Mouse (Mus musculus): ENCODE measurements around the gene Dock2.

DNA sequence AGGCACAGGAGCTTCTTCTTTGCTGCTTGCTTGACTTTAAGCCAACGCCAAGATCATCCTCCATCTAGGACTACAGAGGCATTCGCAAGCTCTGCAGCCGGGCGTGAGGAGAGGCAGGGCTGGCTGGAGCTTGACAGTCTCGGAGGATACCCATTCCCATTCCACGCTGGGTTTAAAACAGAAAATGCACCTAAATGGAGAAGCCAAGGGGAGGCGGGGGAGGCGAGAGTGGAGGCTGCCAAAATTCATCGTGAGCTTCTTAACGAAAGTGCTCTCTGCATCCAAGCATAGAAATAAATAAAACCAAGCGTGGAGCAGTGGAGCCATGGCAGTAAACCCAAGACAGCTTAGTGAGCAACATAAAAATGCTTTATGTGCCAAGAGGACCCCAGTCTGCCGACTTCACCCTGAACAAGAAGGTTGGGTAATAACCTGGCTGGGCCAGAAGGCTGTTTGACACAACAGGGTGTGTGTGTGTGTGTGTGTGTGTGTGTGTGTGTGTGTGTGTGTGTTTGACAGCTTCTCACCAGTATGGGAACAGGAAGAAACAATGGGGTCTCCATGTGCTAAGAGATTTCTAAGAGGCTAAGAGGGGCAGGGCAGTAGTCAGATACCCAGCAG is 524.7 kb downstream of the Dock2 start:
- TF ChIP-seq CTCF (IDR thresholded peaks at IDR 0.05; ENCODE audit: low read depth, low read length), result no peak
- TF ChIP-seq POLR2A (IDR thresholded peaks at IDR 0.05; ENCODE audit: insufficient read depth, low read length), result no peak
